Mouse (Mus musculus) MEL (cell line): Measurements from ENCODE around the gene Mlc1. TPM values are rescaled to one million over a fixed set of nuclear protein-coding genes. Genes with fewer than 3 reads are reported as not detected.

Experiments
- DNase-seq: peaks from one replicate; pipeline ENCODE4 v3.0.0; 2011; ENCODE audit warnings: low read depth, low spot score
- H3K27ac ChIP-seq: 2 replicates; pipeline ENCODE4 v1.5.1; 2012; ENCODE audit warnings: low read depth, mild to moderate bottlenecking, control low read depth, low read length, moderate library complexity; ENCODE audit not compliant: control insufficient read depth
- H3K27me3 ChIP-seq, 2 experiments: fragments of 150-350 bp in 1 of 2; sonication (generic) in 1 of 2; 2 replicates each; pipeline ENCODE4 v1.6.1; 2012; ENCODE audit warnings: low read length in 2 of 2, mild to moderate bottlenecking in 2 of 2, improper control_type of control experiment in 1 of 2, moderate library complexity in 1 of 2; ENCODE audit not compliant: insufficient read depth in 2 of 2, control insufficient read depth in 1 of 2
- H3K36me3 ChIP-seq, 2 experiments: 2 replicates each; pipeline ENCODE4 v1.6.1; 2012 to 2014; ENCODE audit warnings: low read length in 2 of 2, improper control_type of control experiment in 1 of 2, inconsistent platforms in 1 of 2, mild to moderate bottlenecking in 1 of 2; ENCODE audit not compliant: insufficient read depth in 2 of 2, control insufficient read depth in 1 of 2
- H3K4me1 ChIP-seq, 2 experiments: fragments of 150-350 bp in 1 of 2; sonication (generic) in 1 of 2; 2 replicates each; pipeline ENCODE4 v1.6.1; 2012; ENCODE audit warnings: low read length in 2 of 2, improper control_type of control experiment in 1 of 2, mild to moderate bottlenecking in 1 of 2; ENCODE audit not compliant: insufficient read depth in 2 of 2, control insufficient read depth in 1 of 2
- H3K4me3 ChIP-seq, 2 experiments: fragments of 150-350 bp in 1 of 2; sonication (generic) in 1 of 2; 2 replicates each; pipeline ENCODE4 v1.5.1; 2012; ENCODE audit warnings: low read depth in 2 of 2, low read length in 2 of 2, mild to moderate bottlenecking in 2 of 2, moderate library complexity in 2 of 2, control low read depth in 1 of 2, improper control_type of control experiment in 1 of 2; ENCODE audit not compliant: control insufficient read depth in 1 of 2, insufficient read depth in 1 of 2
- H3K79me2 ChIP-seq: 2 replicates; pipeline ENCODE4 v1.6.1; 2012; ENCODE audit warnings: mild to moderate bottlenecking, low read length, moderate library complexity; ENCODE audit not compliant: control insufficient read depth, poor library complexity, insufficient read depth
- H3K9ac ChIP-seq: 2 replicates; pipeline ENCODE4 v1.6.1; 2012; ENCODE audit warnings: low read depth, mild to moderate bottlenecking, control low read depth, low read length, moderate library complexity; ENCODE audit not compliant: control insufficient read depth, poor library complexity, severe bottlenecking
- H3K9me3 ChIP-seq: fragments of 150-350 bp; sonication (generic); replicated peaks from 2 replicates; pipeline ENCODE4 v1.6.1; 2012; ENCODE audit warnings: mild to moderate bottlenecking, low read length, improper control_type of control experiment, moderate library complexity; ENCODE audit not compliant: insufficient read depth
- BHLHE40 ChIP-seq: IDR thresholded peaks from 2 replicates; pipeline ENCODE4 v1.6.1; 2012; ENCODE audit warnings: low read depth, mild to moderate bottlenecking, inconsistent platforms, low read length, improper control_type of control experiment, borderline replicate concordance
- CHD1 ChIP-seq: IDR thresholded peaks from 2 replicates; pipeline ENCODE4 v1.6.1; 2012; ENCODE audit warnings: low read depth, mild to moderate bottlenecking, inconsistent platforms, low read length, improper control_type of control experiment
- CHD2 ChIP-seq: IDR thresholded peaks from 2 replicates; pipeline ENCODE4 v1.6.1; 2011; ENCODE audit warnings: low read length, improper control_type of control experiment
- CTCF ChIP-seq, 3 experiments: IDR thresholded peaks in 2 of 3; conservative IDR thresholded peaks in 1 of 3; 2 replicates each; pipeline ENCODE4 v1.5.1; 2011 to 2012; ENCODE audit warnings: low read length in 3 of 3, low read depth in 2 of 3, mild to moderate bottlenecking in 2 of 3, improper control_type of control experiment in 1 of 3, inconsistent platforms in 1 of 3, mixed read lengths in 1 of 3, moderate library complexity in 1 of 3; ENCODE audit not compliant: control insufficient read depth in 1 of 3, insufficient read depth in 1 of 3, poor library complexity in 1 of 3, severe bottlenecking in 1 of 3
- ELF1 ChIP-seq: IDR thresholded peaks from 2 replicates; pipeline ENCODE4 v1.6.1; 2014; ENCODE audit warnings: low read depth, mild to moderate bottlenecking, inconsistent platforms, low read length, improper control_type of control experiment, moderate library complexity
- ETS1 ChIP-seq: IDR thresholded peaks from 2 replicates; pipeline ENCODE4 v1.6.1; 2012; ENCODE audit warnings: low read depth, mild to moderate bottlenecking, inconsistent platforms, low read length, improper control_type of control experiment, moderate library complexity
- JUND ChIP-seq: IDR thresholded peaks from 2 replicates; pipeline ENCODE4 v1.6.1; 2011; ENCODE audit warnings: low read depth, mild to moderate bottlenecking, improper control_type of control experiment, low read length
- KAT2A ChIP-seq: conservative IDR thresholded peaks from 2 replicates; pipeline ENCODE4 v1.6.1; 2012; ENCODE audit warnings: low read depth, low read length, improper control_type of control experiment, inconsistent platforms
- MAX ChIP-seq: IDR thresholded peaks from 2 replicates; pipeline ENCODE4 v1.6.1; 2011; ENCODE audit warnings: low read length, improper control_type of control experiment
- MEF2A ChIP-seq: IDR thresholded peaks from 2 replicates; pipeline ENCODE4 v1.6.1; 2014; ENCODE audit warnings: low read depth, mild to moderate bottlenecking, inconsistent platforms, low read length, improper control_type of control experiment; ENCODE audit not compliant: poor library complexity, insufficient replicate concordance, severe bottlenecking; ENCODE audit errors: extremely low read depth
- MXI1 ChIP-seq: IDR thresholded peaks from 2 replicates; pipeline ENCODE4 v1.6.1; 2011; ENCODE audit warnings: mild to moderate bottlenecking, low read depth, low read length, improper control_type of control experiment
- NRF1 ChIP-seq: IDR thresholded peaks from 2 replicates; pipeline ENCODE4 v1.6.1; 2014; ENCODE audit warnings: low read depth, mild to moderate bottlenecking, inconsistent platforms, low read length, improper control_type of control experiment, moderate library complexity; ENCODE audit not compliant: poor library complexity, insufficient read depth, severe bottlenecking
- POLR2A ChIP-seq, 2 experiments: IDR thresholded peaks; 2 replicates each; pipeline ENCODE4 v1.6.1; 2011 to 2012; ENCODE audit warnings: low read length in 2 of 2, mild to moderate bottlenecking in 2 of 2, control low read depth in 1 of 2, improper control_type of control experiment in 1 of 2, low read depth in 1 of 2, moderate library complexity in 1 of 2; ENCODE audit not compliant: control insufficient read depth in 1 of 2, insufficient read depth in 1 of 2, poor library complexity in 1 of 2
- RAD21 ChIP-seq: IDR thresholded peaks from 2 replicates; pipeline ENCODE4 v1.6.1; 2011; ENCODE audit warnings: mild to moderate bottlenecking, low read depth, low read length, improper control_type of control experiment
- RCOR1 ChIP-seq: IDR thresholded peaks from 2 replicates; pipeline ENCODE4 v1.6.1; 2012; ENCODE audit warnings: low read depth, mild to moderate bottlenecking, inconsistent platforms, low read length, improper control_type of control experiment
- TAL1 ChIP-seq: IDR thresholded peaks from 2 replicates; pipeline ENCODE4 v1.6.1; 2012; ENCODE audit warnings: mild to moderate bottlenecking, inconsistent platforms, low read length, moderate library complexity, mixed read lengths
- UBTF ChIP-seq: IDR thresholded peaks from 2 replicates; pipeline ENCODE4 v1.6.1; 2012; ENCODE audit warnings: low read depth, mild to moderate bottlenecking, inconsistent platforms, low read length, improper control_type of control experiment, moderate library complexity, borderline replicate concordance; ENCODE audit not compliant: insufficient read depth
- USF2 ChIP-seq, 2 experiments: IDR thresholded peaks; 2 replicates each; pipeline ENCODE4 v1.6.1; 2011 to 2012; ENCODE audit warnings: improper control_type of control experiment in 2 of 2, low read length in 2 of 2, borderline replicate concordance in 1 of 2, inconsistent platforms in 1 of 2, low read depth in 1 of 2, mild to moderate bottlenecking in 1 of 2; ENCODE audit not compliant: insufficient read depth in 1 of 2
- polyA plus RNA-seq, 2 experiments: library from polyadenylated mRNA; stranded (reverse) in 1 of 2; unstranded in 1 of 2; fragments of >175 nt in 1 of 2; fragments of >200 nt in 1 of 2; gene quantifications; 2 replicates each; pipeline versions ENCODE4 v1.2.1 to v1.2.4; 2012; ENCODE audit warnings: low replicate concordance in 2 of 2, low read depth in 1 of 2; ENCODE audit not compliant: insufficient read length in 2 of 2, insufficient read depth in 1 of 2, missing spikeins in 1 of 2
- total RNA-seq: library from RNA; depleted of rRNA; stranded (reverse); fragments of 300-350 nt; gene quantifications from 2 replicates; pipeline ENCODE4 v1.2.3, GENCODE M21; 2012

Mlc1 gene
- total and polyA plus RNA-seq, 3 experiments, result not detected

GRCm38 (mm10) chr15:88916366-88916765 lies 62.4 kb downstream of the Mlc1 start:
- TF ChIP-seq POLR2A (IDR thresholded peaks at IDR 0.05; ENCODE audit: control insufficient read depth in 1 of 2, insufficient read depth in 1 of 2, low read depth in 1 of 2, low read length in 2 of 2, poor library complexity in 1 of 2), result no peak
- no peak for TF ChIP-seq USF2 (IDR thresholded peaks at IDR 0.05; ENCODE audit: borderline replicate concordance in 1 of 2, insufficient read depth in 1 of 2, low read depth in 1 of 2, low read length in 2 of 2)
- no peak for TF ChIP-seq RAD21
- no peak for TF ChIP-seq RCOR1
- no peak for TF ChIP-seq TAL1
- no peak for TF ChIP-seq MAX
- TF ChIP-seq CHD2, result no peak
- no peak for TF ChIP-seq KAT2A
- no peak for TF ChIP-seq NRF1
- no peak for TF ChIP-seq ETS1
- no peak for TF ChIP-seq CTCF (IDR thresholded peaks at IDR 0.05 in 2 of 3, conservative IDR thresholded peaks at IDR 0.05 in 1 of 3; ENCODE audit: control insufficient read depth in 1 of 3, insufficient read depth in 1 of 3, low read depth in 2 of 3, low read length in 3 of 3, poor library complexity in 1 of 3, severe bottlenecking in 1 of 3)
- TF ChIP-seq ELF1, result no peak
- no peak for TF ChIP-seq MXI1
- no peak for TF ChIP-seq JUND
- TF ChIP-seq, all 39 proteins: peak for 0
- Histone ChIP-seq H3K27ac (no peak overlapping the region), H3K4me1 (no peaks in the 10 kb centered on the region), H3K9ac (no peak overlapping the region), H3K79me2 (no peaks in the 10 kb centered on the region), H3K9me3 (no peaks in the 10 kb centered on the region), H3K27me3 (peaks cover 0 to 4% of the 10 kb centered on the region in 2 experiments; a peak in 2 of 4 replicates), H3K36me3 (no peaks in the 10 kb centered on the region), H3K4me3 (no peak overlapping the region)
- DNase-seq, result no peak

- H3K4me3 ChIP-seq, result no peak overlapping the region
- no peak for TF ChIP-seq POLR2A (IDR thresholded peaks at IDR 0.05; ENCODE audit: control insufficient read depth in 1 of 2, insufficient read depth in 1 of 2, low read depth in 1 of 2, low read length in 2 of 2, poor library complexity in 1 of 2)
- no peak for TF ChIP-seq BHLHE40
- TF ChIP-seq KAT2A, result no peak
- no peak for TF ChIP-seq MEF2A
- no peak for TF ChIP-seq CHD1
- TF ChIP-seq UBTF, result no peak
- TF ChIP-seq, all 39 proteins: peak for 0
- Histone ChIP-seq H3K9me3 (no peaks in the 10 kb centered on the region), H3K79me2 (no peaks in the 10 kb centered on the region), H3K36me3 (no peaks in the 10 kb centered on the region), H3K27ac (no peak overlapping the region), H3K9ac (no peak overlapping the region), H3K27me3 (peaks cover 0 to 4% of the 10 kb centered on the region in 2 experiments; a peak in 2 of 4 replicates), H3K4me1 (no peaks in the 10 kb centered on the region)
- DNase-seq, result no peak
Observed at GRCm38 (mm10) chr15:88915046-88915445, 63.8 kb downstream of the Mlc1 start.
